Mouse (Mus musculus) cerebellum, postnatal 25 days (tissue): ENCODE measurements around the gene Cabin1.
"Not testable (repeated sequence)": the region's sequence is repeated elsewhere in the genome, so short reads cannot be mapped to it uniquely, and the experiment has no call there.

Experiments
- DNase-seq, 2 experiments: peaks; one replicate each; pipeline ENCODE4 v3.0.0; 2021; ENCODE audit warnings: mixed read lengths in 2 of 2

The Cabin1 gene

GRCm38 (mm10) chr10:75763682-75764518 lies at the start of gene Cabin1:
Cabin1 (minus strand) TSS chr10:75764341.
- DNase-seq: peak; percentile 97 to 98

- no peak for DNase-seq
These were observed 40.1 kb upstream of the Cabin1 start for GRCm38 (mm10) chr10:75804217-75804616.

- DNase-seq: peak; percentile 70 to 80
These were observed 34.1 kb upstream of the Cabin1 start, which contains the start of gene Gstt1 for GRCm38 (mm10) chr10:75798176-75798696. Gstt1 (minus strand) TSS chr10:75798584.

GRCm38 (mm10) chr10:75797619-75798175 lies 33.6 kb upstream of the Cabin1 start:
- peak; percentile 79 for DNase-seq

GRCm38 (mm10) chr10:75796731-75797516 lies 32.8 kb upstream of the Cabin1 start:
- peak; percentile 13 to 21 for DNase-seq

GRCm38 (mm10) chr10:75794880-75795279 lies 30.7 kb upstream of the Cabin1 start:
- DNase-seq: no peak

GRCm38 (mm10) chr10:75790773-75791172 lies 26.6 kb upstream of the Cabin1 start:
- no peak for DNase-seq

GRCm38 (mm10) chr10:75789841-75790240 lies 25.7 kb upstream of the Cabin1 start:
- no peak for DNase-seq

GRCm38 (mm10) chr10:75789081-75789735 lies 25.1 kb upstream of the Cabin1 start:
- DNase-seq: no peak

- DNase-seq: no peak
These were observed 24.1 kb upstream of the Cabin1 start for GRCm38 (mm10) chr10:75788277-75788676.

- DNase-seq: no peak
These were observed 21.3 kb upstream of the Cabin1 start for GRCm38 (mm10) chr10:75785442-75785841.

GRCm38 (mm10) chr10:75780769-75781578 lies 16.8 kb upstream of the Cabin1 start, which contains the start of the genes Gm20441 and Gstt3:
Gm20441 (minus strand) TSS chr10:75780954.
Gstt3 (minus strand) TSS chr10:75781414.
- DNase-seq: peak; percentile 30 to 34

GRCm38 (mm10) chr10:75779206-75780174 lies 15.3 kb upstream of the Cabin1 start:
- no peak for DNase-seq

- DNase-seq: no peak
These were observed 13.7 kb upstream of the Cabin1 start for GRCm38 (mm10) chr10:75777885-75778284.

GRCm38 (mm10) chr10:75776562-75776961 lies 12.4 kb upstream of the Cabin1 start:
- DNase-seq: no peak

GRCm38 (mm10) chr10:75774587-75774986 lies 10.4 kb upstream of the Cabin1 start:
- DNase-seq: no peak

GRCm38 (mm10) chr10:75774102-75774501 lies 10.0 kb upstream of the Cabin1 start:
- no peak for DNase-seq

- peak; percentile 85 to 95 for DNase-seq
These were observed 8.9 kb upstream of the Cabin1 start, which contains the start of gene Ddt for GRCm38 (mm10) chr10:75772795-75773664. Ddt (minus strand) TSS chr10:75773414.

- DNase-seq: not testable (repeated sequence)
These were observed 3.6 kb upstream of the Cabin1 start for GRCm38 (mm10) chr10:75767756-75768155.
